Mouse (Mus musculus) left cerebral cortex, adult 11 months (tissue): ENCODE measurements around the gene Islr2.

Experiments
- DNase-seq: peaks from one replicate; pipeline ENCODE4 v3.0.0; 2022; ENCODE audit warnings: low spot score

Islr2 gene

DNA sequence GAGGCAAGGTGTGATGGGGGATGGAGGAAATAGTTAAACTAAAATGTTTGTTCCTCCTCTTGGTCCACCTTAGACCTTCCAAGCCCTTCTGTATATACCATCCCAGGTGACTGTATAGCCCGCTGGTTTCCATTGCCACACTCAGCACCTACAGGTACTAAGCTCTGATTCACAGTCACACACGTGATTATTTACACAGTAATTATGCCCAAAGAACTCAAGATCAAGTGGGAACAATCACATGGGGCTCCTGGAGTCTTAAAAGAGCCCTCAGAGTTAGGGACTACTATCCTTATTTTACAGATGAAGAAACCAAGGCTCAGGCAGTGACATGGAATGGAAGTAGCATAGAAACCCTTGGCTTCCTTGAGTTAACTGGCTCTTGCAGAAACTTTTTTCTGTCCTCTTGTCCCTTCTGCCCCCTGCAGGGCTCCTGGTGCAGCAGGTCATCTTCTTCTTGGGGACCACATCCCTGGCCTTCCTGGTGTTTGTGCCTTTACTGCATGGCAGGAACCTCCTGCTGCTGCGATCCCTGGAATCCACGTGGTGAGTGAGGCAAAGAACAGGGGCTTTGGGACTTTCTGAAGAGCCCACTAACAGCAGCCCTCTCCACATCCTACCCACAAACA lies 53.3 kb downstream of the Islr2 start:
- no peak for DNase-seq

DNA sequence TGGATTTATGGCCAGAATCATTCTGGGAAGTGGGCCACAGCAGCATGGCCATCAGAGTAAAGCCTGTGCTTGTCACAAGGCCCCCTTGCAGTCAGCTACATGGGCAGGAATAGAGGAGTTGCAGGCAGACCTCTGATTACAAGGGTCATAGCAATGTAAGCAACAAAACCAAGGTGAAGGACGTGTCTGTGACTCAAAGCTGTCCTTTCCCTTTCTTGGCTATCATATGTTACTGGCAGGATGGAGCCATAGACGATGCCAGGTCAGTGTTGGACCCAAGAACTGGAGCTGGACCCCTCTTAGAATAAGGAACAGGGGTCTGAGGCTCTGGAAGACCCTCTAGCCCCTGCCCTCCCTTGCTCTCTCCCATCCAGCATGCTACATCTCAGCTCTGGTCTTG lies 55.3 kb downstream of the Islr2 start:
- no peak for DNase-seq
